Mouse (Mus musculus): Measurements from ENCODE around the gene Jph2.
A peak's percentile ranks its signal among the peaks of the same experiment; 100 is the strongest.

Jph2 gene

DNA sequence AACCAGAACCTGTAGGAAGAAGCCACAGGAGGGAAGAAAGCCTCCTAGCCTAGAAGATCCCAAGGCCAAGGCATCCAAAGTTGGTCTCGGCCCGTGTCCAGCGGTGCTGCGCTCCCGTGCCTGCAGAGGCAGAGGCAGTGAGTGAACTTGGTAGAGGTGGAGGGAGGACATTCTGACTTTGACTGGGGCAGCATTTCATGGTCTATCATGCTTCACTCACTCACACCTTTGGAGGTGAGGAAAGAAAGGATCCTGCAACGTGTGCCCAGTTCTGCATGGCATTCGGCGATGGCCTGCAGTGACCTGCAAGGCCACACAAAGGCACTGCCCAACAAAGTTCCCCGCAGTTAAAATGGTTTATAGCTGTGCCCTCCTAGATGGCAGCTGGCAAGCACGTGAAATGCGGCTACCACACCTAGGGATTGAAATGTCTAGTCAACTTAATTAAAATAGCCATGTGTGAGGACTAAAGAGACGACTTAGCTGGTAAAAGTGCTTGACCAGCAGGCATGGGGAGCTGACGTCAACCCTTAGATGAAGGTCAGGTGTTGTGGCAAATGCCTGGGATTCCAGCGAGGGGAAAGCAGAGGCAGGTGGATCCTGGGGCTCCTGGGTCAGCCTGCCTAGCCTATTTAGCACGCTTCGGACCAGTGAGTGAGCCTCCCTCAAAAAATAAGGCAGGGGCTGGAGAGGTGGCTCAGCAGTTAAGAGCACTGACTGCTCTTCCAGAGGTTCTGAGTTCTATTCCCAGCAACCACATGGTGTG is 36.8 kb downstream of the Jph2 start:
- DNase-seq (ENCODE audit: low spot score), result no peak

DNA sequence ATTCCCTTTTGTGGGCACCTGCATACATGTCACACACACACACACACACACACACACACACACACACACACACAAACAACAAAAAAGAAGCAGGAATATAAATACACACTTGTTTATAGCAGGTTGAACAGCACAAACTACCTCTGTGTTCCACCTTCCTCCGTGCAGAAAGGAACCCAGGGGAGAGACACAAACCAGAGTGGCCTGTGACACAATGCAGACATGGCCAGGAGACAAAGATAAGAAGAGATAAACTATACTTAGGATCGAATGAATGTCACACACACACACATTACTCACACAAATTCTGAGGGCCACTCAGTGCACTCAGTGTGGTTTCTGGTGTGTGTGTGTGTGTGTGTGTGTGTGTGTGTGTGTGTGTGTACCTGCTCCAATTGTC is 38.5 kb downstream of the Jph2 start:
- no peak for DNase-seq (ENCODE audit: low spot score)

DNA sequence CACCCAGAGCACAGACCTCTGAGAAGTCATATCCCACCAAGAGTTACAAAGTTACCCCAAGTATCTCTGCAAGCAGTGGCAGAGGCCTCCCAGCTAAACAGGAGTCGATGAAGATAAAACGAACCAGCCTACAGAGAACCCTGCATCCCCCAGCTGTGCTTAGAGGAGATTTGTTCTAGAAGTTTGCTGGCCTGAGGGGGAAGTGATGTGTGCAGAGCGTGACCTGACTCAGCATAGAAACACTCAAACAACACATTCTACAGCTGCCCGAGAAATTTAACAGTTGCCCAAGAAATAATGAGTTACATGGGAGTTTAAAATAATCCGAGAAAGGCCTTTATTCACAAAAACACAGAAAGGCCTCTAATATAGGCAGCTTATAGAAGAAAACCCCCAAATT is 39.1 kb downstream of the Jph2 start:
- no peak for DNase-seq (ENCODE audit: low spot score)

DNA sequence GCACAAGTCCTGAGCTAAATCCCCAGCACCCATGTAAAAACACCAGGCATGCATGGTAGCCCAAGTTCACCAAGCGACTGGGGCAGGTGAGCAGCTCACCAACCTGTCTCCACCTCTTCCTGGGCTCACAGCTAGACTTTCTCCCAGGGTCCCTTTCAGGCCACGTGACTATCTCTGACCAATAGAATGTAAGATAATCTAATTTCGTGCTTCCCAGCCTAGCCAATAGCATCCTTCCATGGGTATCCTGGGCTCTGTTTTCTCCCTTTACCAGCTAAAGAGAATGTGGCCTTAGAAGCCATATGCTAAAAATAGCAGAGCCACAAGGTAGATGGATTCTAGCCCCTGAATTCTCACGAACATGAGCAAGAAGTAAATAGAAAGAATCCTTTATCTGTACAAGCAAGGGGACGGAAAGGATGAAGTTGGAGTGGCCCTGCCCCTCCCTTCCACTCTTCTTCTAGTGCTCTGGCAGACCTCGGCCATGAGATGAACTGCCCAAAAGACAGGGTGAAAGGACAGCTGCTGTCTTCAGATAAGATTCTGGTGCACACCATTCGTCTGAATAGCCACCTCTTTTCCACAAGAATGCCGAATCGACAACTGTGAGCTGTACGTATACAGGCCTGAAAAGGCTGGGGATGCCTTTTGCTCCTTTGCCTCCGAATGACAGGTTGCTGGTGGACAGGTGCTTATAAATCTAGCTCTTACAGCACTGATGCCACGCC is 41.5 kb downstream of the Jph2 start:
- DNase-seq (ENCODE audit: low spot score), result peak; percentile 31

DNA sequence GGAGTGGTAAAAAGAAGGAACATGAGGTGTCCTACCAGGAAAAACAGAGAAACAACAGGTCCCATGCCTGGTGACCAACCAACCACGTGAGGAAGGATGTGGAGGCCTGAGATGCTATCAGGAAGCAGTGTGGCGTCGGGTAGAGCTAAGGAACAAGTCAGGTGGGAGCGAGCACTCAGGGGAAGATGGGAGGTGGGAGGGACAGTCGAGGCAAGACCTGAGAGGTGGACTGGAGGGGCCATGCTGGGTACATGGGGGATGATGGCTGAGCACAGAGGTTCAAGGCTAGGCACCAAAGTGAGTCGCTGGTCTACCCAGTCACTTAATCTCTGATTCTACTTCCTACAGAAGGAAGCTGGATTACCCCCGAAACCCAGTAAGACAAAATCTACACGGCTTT is 42.1 kb downstream of the Jph2 start:
- no peak for DNase-seq (ENCODE audit: low spot score)

DNA sequence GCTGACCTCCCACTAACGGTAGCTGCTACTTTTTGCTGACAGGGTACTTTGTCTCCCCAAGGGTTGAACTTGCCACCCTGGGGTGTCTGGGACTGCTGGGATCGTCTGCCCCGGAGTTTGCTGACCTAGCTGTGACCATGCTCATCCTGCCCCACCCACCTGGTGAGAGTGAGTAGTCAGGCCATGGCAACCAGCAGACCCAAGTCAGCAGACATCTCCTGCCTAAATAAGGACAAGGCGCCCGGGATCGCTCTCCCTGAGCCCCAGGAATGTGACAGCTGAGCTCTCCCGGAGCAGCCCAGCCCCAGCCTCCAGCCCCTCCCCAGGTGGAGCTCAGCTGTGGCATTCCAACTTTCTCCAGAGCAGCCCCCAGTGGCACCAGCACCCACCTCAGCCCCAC is 44.1 kb downstream of the Jph2 start:
- DNase-seq (ENCODE audit: low spot score), result peak; percentile 44

DNA sequence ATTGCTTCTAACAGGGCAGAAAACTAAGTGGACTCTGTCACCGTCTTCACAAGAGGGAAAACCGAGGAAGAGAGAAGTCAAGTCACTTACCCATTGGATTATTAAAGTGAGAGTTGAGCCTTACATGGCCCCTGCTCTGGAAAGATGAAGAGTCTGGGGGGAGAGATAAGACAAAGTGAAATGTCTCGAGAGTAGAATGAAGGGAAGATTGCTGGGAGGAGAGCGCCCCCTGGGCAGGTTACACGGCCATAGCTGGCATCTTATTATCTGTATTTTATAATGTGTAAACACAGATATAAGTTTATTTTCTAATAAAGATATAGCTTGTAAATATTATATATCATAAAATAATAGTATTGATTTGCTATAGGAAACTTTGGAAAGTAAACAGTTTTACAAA is 47.4 kb downstream of the Jph2 start:
- no peak for DNase-seq (ENCODE audit: low spot score)

DNA sequence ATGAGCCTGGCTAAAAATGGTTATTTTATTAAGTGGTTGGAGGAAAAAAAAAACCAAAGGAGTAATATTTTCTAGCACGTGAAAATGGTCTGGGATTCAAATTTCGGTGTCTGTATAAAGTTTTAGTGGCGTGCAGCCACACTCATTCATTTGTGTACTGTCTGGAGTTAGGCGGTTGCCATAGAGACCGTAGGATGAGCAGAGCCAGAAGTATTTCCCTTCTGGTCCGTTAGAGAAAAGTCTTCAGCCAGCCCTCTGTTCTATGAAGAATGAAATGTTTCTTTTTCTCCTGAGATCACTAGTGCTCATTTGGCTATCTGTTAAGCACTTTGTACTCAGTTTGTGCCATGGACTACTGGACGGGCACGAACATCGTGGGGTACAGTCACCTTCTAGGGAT is 48.4 kb downstream of the Jph2 start:
- no peak for DNase-seq (ENCODE audit: low spot score)

DNA sequence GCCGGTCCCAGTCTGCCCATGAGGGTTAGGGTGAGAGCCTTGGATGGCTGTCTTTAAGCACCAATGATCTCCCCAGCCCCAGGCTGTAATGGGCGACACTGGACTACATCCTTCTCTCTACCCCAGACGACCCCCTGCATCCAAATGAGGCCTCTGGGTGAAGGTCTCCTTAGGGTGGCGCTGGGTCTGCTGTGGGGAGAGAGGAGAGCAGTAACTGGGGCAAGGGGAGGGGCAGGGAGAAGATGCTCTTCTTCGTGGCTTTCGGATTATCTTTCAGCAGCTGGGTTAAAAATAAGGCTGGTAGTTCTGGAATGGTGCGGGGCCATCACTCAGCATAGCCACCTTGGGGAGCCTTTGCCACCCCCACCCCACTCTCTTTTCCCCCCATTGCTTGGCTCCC is 49.1 kb downstream of the Jph2 start:
- no peak for DNase-seq (ENCODE audit: low spot score)

DNA sequence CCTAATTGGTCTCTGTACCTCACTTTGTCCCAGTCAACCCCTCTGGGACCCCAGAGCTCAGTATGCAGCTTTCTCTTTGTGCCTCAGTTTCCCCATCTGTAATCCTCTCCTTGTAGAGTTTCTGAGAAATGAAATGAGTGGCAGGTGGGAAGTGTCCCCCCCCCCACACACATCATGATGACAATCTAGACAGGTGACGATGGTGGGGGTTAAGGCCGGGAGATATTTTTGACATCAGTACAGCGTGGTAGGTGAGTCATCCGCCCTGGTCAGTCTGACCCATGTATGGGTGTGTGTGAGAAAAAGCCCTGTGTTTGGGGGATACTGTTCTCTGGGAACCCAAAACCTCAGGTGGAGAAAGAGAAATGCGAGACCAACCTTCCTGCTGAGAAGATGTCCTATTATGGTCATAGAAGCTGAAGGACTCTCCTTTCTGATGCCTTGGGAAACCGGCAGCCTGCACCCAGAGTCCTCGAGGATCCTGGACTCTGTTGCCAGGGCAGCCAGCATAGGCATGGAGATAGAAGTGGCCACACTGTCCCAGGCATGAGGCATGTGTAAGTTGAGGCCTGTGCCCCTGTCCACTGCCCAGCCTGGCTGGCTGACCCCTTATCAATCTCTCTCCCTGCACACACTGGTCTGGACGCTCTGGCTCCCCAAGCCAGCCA is 50.1 kb downstream of the Jph2 start:
- no peak for DNase-seq (ENCODE audit: low spot score)

DNA sequence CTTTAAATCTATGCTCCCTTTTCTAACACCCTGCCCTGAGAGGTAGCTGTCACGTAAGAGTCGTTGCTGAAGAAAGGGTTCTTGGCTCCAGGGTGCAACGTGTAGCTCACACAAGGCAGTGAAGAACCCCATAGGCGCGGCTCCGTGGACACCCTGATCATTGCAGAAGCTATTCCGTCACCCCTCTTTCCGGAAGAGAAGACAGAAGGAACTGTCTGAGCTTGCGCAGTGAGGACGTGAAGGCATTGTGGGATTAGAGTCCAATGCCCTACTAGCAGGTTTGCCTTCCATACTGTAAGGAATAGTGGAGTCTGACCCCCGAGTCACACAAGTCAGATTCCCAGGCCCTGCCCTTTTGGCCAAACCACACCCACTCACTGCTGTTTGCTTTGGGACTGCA is 51.3 kb downstream of the Jph2 start:
- DNase-seq (ENCODE audit: low spot score), result no peak

DNA sequence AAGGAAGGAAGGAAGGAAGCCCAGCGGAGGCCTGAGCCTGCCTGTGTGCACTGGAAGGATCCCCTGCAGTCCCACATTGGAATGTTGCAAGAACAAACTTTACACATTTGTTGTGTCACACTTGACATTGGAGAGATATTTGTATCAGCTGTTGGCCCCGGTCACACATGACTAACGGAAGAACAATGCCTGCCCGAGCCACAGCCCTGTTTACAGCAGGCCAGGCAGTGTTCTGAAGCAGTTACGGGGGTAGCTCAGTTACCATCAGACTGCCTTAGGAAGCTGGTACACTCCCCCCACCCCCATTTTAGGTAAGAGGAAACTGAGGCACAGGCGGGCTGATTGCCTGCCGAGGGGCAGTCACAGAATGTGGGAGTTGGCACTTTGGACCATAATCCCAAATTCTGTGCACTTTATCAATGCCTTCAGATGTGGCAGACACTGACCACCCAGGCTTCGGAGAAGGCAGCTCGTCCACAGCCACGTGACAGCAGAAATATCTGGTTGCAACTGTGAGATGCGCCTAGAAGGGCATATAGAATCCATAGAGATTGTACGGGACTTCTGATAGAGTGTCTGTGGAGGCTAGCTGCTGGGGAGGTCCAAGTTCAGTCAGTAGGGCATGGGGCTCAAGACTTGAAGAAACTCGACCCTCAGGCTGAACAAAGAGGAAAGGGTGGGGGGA is 52.7 kb downstream of the Jph2 start:
- no peak for DNase-seq (ENCODE audit: low spot score)

DNA sequence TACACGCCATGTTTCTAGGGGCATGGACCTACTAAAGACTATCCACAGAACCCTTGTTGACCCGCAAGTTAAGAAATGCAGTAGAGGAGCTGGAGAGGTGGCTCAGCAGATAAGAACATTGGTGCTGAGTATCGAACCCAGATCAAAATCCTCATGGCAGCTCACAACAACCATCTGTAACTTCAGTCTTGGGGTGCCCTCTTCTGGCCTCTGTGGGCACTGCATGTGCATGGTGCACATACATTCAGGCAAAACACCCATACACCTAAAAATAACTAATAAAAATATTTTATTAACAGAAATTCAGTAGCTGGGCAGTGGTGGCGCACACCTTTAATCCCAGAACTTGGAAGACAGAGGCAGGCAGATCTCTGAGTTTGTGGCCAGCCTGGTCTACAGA is 54.1 kb downstream of the Jph2 start:
- DNase-seq (ENCODE audit: low spot score), result no peak

DNA sequence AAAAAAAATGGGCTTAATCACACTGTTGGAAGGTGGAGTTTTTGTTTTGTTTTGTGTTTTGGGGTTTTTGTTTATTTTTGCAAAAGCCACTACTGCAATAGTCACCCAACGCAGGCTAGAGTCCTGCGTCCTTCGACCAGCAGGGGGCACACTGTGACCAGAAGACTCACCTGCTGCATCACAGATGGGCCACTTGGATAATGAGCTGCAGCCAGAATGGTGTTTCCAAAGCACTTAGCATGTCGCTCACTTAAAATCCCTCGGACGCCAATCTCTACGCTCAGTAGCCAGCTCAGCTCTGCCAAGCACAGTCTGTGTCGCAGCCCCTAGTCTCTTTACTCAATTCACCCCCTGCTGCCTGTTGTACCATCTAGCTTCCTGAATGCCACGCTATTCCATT is 57.5 kb downstream of the Jph2 start:
- peak; percentile 40 for DNase-seq (ENCODE audit: low spot score)

DNA sequence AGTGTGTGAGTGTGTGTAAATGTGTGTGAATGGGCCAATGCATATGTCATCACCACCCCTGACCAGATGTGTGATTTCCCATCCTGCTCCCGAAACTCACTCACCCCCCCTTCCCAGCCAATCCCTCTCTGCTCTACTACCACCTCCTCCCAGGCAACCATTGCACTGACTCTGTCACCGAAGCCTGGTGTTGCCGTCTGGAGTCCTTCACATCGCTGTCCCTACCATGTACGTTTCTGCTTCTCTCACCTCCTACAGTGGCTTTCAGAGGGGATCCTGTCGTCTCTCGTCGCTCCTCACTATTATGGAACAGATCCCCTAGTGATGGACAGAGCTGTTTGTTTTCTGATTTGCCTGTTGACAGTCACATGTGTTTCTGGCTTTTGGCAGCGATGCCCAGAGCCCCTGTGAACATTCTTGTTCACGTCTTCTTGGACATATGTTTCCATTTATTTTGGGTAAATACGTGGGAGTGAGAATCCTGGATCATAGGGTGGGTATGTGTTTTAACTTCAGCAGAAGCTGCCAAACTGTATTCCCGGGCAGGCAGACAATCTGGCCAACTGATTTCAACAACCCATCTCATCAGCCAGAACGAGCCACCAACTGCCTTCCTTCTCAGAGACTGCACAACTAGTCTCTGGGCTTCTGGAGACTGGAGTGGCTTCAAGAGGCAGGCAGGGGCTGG is 65.3 kb downstream of the Jph2 start:
- no peak for DNase-seq (ENCODE audit: low spot score)

DNA sequence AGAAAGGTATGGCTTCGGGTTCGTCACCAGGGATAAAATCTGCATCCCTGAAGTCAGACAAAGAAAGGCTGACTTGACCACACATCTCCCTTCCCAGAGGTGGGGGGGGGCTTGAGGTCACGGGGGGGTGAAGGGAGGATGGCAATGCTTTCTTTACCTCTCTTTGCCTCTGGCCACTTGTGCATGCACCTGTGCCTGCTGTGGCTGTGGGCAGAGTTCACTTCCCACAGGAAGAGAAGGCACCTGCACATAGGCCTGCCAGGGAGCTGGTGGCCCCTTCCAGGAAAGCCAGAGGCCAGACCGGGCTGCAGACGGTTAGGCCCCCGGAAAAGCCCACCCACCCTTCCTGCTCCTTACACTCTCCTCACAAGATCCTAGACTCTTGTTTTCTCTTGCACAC is 66.4 kb downstream of the Jph2 start:
- DNase-seq (ENCODE audit: low spot score), result no peak

DNA sequence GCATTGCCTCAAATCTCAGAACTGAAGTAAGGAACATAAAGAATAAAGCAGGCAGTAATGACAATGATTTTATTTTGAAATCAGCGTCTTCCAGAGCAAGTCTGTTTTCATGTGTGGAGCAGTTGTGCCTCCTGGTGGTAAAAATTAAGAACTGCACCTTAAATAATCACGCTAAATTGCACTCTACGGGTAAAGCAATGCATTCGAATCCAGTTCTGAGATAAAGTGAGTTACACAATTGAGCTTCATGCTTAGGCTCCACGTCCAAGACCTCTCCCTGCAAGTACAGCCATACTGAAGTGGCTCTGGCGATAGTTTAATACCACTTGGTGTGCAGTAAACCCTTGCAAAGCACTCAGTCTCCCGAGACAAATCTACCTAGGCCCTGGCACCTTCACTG is 67.1 kb downstream of the Jph2 start:
- DNase-seq (ENCODE audit: low spot score), result no peak

DNA sequence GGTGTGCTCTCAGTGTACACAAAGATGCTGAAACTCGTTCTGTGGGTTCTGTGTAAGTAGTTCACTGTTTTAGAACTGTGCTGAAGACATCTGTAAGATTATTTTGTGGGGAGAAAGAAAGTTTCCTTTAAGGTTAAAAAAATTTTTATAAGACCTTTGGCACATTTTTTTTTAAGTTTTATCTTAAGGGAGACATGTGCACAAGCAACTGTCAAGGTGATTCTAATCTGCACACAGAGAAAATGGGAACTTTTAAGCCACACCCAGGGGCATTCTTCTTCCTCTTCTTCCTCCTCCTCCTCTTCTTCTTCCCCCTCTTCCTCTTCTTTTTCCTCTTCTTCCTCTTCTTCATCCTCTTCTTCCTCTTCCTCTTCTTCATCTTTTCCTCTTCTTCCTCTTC is 74.6 kb downstream of the Jph2 start:
- DNase-seq (ENCODE audit: low spot score), result no peak

DNA sequence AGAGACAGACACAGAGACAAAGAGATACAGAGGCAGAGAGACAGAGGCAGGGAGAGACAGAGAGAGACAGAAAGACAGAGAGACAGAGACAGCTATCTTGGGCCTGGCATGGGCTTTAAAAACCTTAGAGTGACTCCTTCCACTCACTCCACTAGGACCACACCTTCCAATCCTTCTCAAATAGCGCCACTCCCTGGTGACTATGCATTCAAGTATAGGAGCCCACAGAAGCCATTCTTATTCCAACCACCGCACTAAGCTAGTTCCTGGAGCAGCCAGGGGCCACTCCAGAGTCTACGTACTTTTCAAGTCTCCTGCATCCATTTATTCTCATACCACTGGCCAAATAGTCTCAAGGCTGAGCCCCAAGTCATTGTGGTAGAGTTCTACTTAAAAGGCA is 79.0 kb downstream of the Jph2 start:
- DNase-seq (ENCODE audit: low spot score), result no peak

DNA sequence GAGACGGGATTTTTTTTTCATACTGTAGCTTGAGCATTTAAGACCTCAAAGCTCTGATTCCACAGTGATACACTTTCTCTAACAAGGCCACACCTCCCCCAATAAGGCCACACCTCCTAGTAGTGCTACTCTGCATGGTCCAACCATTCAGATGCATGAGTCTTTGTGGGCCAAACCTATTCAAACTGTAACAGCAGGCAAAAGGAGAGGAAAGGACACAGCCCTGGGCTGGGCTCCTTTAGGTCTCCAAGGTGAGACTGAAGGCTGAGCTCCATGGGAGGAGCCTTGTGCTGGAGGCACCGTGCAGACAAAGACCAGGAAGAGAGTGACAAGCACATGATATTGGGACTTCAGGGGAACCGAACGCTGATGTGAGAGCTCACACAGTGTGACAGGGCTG is 80.5 kb downstream of the Jph2 start:
- no peak for DNase-seq (ENCODE audit: low spot score)

DNA sequence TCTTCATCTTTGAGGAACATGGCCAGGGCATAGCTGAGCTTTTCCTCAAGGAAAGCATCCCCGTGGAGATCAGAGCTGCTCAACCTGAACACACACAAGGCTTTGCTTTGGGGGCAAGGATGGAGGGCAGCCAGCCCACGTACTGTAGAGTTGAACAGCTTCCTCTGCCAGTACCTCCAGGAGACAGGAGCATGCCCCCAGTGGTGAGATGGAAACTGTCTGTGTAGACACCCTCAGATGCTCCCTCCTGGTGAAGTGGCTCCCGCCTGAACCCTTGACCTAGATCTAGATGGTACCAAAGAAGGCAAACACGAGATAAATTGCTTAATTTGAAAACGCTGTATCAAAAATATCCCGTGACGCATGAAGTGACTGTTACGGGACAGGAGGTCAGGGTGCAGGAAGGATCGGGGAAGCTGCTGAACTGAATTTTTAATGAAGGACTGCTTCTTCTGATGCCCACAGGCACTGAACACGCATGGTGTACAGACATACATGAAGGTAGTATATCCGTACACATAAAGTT is 87.6 kb downstream of the Jph2 start:
- DNase-seq (ENCODE audit: low spot score), result no peak

DNA sequence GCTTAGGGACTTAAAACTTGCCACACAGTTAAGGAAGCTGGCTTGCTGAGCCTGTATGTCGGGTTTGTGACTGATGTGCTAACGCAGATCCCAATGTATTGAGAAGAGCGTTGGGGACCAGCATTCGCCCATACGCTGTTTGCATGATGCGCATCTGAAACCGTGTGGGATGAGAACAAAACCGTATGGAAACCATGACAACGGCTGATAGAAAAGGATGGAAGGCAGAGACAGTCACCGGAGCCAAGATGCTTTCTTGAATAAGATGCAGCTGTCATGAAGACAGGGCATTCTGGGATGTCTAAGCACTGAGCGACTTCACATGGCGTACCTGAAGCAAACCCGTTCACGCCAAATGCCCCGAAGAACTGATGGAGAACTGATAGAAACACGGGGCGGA is 88.4 kb downstream of the Jph2 start:
- no peak for DNase-seq (ENCODE audit: low spot score)
